Comparison of ENCODE assay signal across 36 mouse cellular contexts in the genomic region with DNA sequence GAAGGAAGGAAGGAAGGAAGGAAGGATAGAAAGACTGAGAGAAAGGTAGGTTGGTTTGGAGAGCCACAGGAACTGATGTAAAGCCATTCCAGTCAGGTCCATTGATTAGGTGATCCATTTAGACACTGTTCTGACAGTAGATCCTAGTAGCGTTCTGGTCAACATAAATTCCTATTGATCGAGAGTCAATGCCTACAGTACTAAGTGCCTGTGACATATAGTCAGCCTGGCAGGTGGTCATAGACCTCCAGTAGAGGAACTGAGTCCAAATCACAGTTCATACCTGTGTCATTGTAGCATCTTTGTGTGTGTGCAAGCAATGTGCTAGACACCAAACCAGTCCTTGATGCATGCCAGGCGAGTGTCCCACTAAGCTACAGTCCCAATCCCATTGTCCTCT. TPM values are rescaled to one million over a fixed set of nuclear protein-coding genes. Genes with fewer than 3 reads are reported as not detected.
"Had no signal": no experiment of that assay in that cellular context is flagged by ENCODE, and none has a peak within 500 bp of the region (broad histone marks: within the 10 kb centered on the region; RNA-seq: fewer than 3 reads in every experiment).

No protein-coding gene starts in this region.

- H3K4me1 ChIP-seq: limb, embryonic 10.5 days; limb, embryonic 12.5 days; limb, embryonic 13.5 days; limb, embryonic 15.5 days; liver, embryonic 12.5 days; liver, embryonic 13.5 days; liver, embryonic 15.5 days; lung, embryonic 15.5 days; midbrain, embryonic 15.5 days; neural tube, embryonic 12.5 days had no signal

- H3K4me3 ChIP-seq: left cerebral cortex, adult 2 months; limb, embryonic 10.5 days; limb, embryonic 12.5 days; limb, embryonic 13.5 days; limb, embryonic 15.5 days; liver, embryonic 12.5 days; liver, embryonic 13.5 days; liver, embryonic 15.5 days; lung, embryonic 15.5 days; megakaryocyte, embryonic 14.5 days; midbrain, embryonic 12.5 days; midbrain, embryonic 13.5 days; midbrain, embryonic 15.5 days; myocyte; neural tube, embryonic 12.5 days had no signal

- ATAC-seq: liver, embryonic 12.5 days; liver, postnatal 0 days; lung, postnatal 0 days; midbrain, embryonic 13.5 days; midbrain, embryonic 15.5 days; midbrain, embryonic 16.5 days had no signal

- H3K9ac ChIP-seq: limb, embryonic 12.5 days; limb, embryonic 13.5 days; limb, embryonic 15.5 days; liver, embryonic 12.5 days; liver, embryonic 13.5 days; liver, embryonic 14.5 days; liver, embryonic 15.5 days; liver, postnatal 0 days; lung, embryonic 14.5 days; lung, embryonic 15.5 days; midbrain, embryonic 12.5 days; midbrain, embryonic 13.5 days; midbrain, embryonic 15.5 days; neural tube, embryonic 12.5 days had no signal

- H3K36me3 ChIP-seq: limb, embryonic 10.5 days; limb, embryonic 12.5 days; limb, embryonic 13.5 days; limb, embryonic 15.5 days; liver, embryonic 12.5 days; liver, embryonic 13.5 days; liver, embryonic 15.5 days; lung, embryonic 15.5 days; midbrain, embryonic 12.5 days; midbrain, embryonic 13.5 days; midbrain, embryonic 15.5 days; neural tube, embryonic 12.5 days had no signal

- H3K4me2 ChIP-seq: limb, embryonic 12.5 days; limb, embryonic 13.5 days; limb, embryonic 15.5 days; liver, embryonic 11.5 days; liver, embryonic 12.5 days; liver, embryonic 13.5 days; liver, embryonic 15.5 days; lung, embryonic 14.5 days; lung, embryonic 15.5 days; midbrain, embryonic 12.5 days; midbrain, embryonic 13.5 days; midbrain, embryonic 15.5 days; neural tube, embryonic 12.5 days had no signal

- H3K27ac ChIP-seq: left cerebral cortex, adult 2 months; limb, embryonic 10.5 days; limb, embryonic 12.5 days; limb, embryonic 13.5 days; limb, embryonic 15.5 days; liver, embryonic 12.5 days; liver, embryonic 13.5 days; liver, embryonic 14.5 days; liver, embryonic 15.5 days; lung, embryonic 15.5 days; macrophage; midbrain, embryonic 12.5 days; midbrain, embryonic 13.5 days; midbrain, embryonic 15.5 days; neural tube, embryonic 12.5 days had no signal

- DNase-seq: left cerebral cortex, postnatal 4 days; liver; liver, embryonic 13.5 days; liver, postnatal 0 days; lung, adult 18-20 months; lung, adult 2 months; lung, embryonic 14.5 days; lung, postnatal 10 days; lung, postnatal 14 days; lung, postnatal 36 days; lung, postnatal 4 days; midbrain, embryonic 14.5 days had no signal

- H3K9me3 ChIP-seq: limb, embryonic 10.5 days; limb, embryonic 12.5 days; limb, embryonic 13.5 days; limb, embryonic 15.5 days; liver, embryonic 12.5 days; liver, embryonic 13.5 days; liver, embryonic 15.5 days; lung, embryonic 15.5 days; megakaryocyte, embryonic 14.5 days; midbrain, embryonic 12.5 days; midbrain, embryonic 13.5 days; midbrain, embryonic 15.5 days; neural tube, embryonic 12.5 days had no signal

- H3K27me3 ChIP-seq: limb, embryonic 12.5 days; limb, embryonic 13.5 days; limb, embryonic 15.5 days; lung, embryonic 15.5 days; midbrain, embryonic 12.5 days; midbrain, embryonic 13.5 days; midbrain, embryonic 15.5 days; neural tube, embryonic 12.5 days had no signal

RNA-seq across cellular contexts. Expression of a gene that starts 7.0 kb away (rescaled TPM):
- total RNA-seq: liver, adult 2 months; megakaryocyte progenitor cell, adult 5-6 weeks; megakaryocyte, adult 5-6 weeks; megakaryocyte-erythroid progenitor cell, adult 5-6 weeks; monocyte, adult 5-6 weeks had no signal
- polyA plus RNA-seq: liver, adult 2 months; liver, embryonic 12.5 days; macrophage had no signal
